Mouse (Mus musculus) ES-Bruce4 (cell line): ENCODE results near the gene Ttc23l. TPM values are rescaled to one million over a fixed set of nuclear protein-coding genes. Genes with fewer than 3 reads are reported as not detected.
A peak's percentile ranks its signal among the peaks of the same experiment; 100 is the strongest.

ENCODE experiments used
- H3K27ac ChIP-seq: 2 replicates; pipeline ENCODE4 v1.5.1; 2012; ENCODE audit warnings: low read length, inconsistent platforms; ENCODE audit not compliant: insufficient read depth
- H3K27me3 ChIP-seq: 2 replicates; pipeline ENCODE4 v1.6.1; 2012; ENCODE audit warnings: mild to moderate bottlenecking, low read length, inconsistent platforms; ENCODE audit not compliant: control insufficient read depth, poor library complexity, insufficient read depth, severe bottlenecking
- H3K36me3 ChIP-seq: 2 replicates; pipeline ENCODE4 v1.6.1; 2012; ENCODE audit warnings: inconsistent platforms, mild to moderate bottlenecking, low read length, moderate library complexity; ENCODE audit not compliant: control insufficient read depth, poor library complexity, insufficient read depth, severe bottlenecking
- H3K4me1 ChIP-seq: one replicate; pipeline ENCODE4 v1.8.1; 2011; ENCODE audit warnings: low read length; ENCODE audit not compliant: control insufficient read depth, insufficient read depth
- H3K4me3 ChIP-seq: 2 replicates; pipeline ENCODE4 v1.5.1; 2011; ENCODE audit warnings: low read depth, mild to moderate bottlenecking, low read length
- H3K9ac ChIP-seq: 2 replicates; pipeline ENCODE4 v1.6.1; 2012; ENCODE audit warnings: low read depth, mild to moderate bottlenecking, inconsistent platforms; ENCODE audit not compliant: poor library complexity, severe bottlenecking
- H3K9me3 ChIP-seq: replicated peaks from 2 replicates; pipeline ENCODE4 v1.6.1; 2012; ENCODE audit warnings: mild to moderate bottlenecking, low read length, inconsistent platforms; ENCODE audit not compliant: control insufficient read depth, poor library complexity, insufficient read depth, severe bottlenecking
- CTCF ChIP-seq: IDR thresholded peaks from one replicate; pipeline ENCODE4 v1.8.1; 2011; ENCODE audit warnings: low read depth, low read length
- EP300 ChIP-seq: IDR thresholded peaks from 2 replicates; pipeline ENCODE4 v1.6.1; 2011; ENCODE audit warnings: low read depth, low read length; ENCODE audit not compliant: insufficient read depth
- POLR2A ChIP-seq: IDR thresholded peaks from one replicate; pipeline ENCODE4 v1.8.1; 2011; ENCODE audit warnings: low read length; ENCODE audit not compliant: insufficient read depth
- polyA plus RNA-seq: library from polyadenylated mRNA; stranded (reverse); fragments of >200 nt; gene quantifications from 2 replicates; pipeline ENCODE4 v1.2.4, GENCODE M21; 2011; ENCODE audit warnings: low read depth; ENCODE audit not compliant: missing spikeins, insufficient read depth, insufficient read length

Gene Ttc23l
- polyA plus RNA-seq, 1 experiment: not detected

DNA sequence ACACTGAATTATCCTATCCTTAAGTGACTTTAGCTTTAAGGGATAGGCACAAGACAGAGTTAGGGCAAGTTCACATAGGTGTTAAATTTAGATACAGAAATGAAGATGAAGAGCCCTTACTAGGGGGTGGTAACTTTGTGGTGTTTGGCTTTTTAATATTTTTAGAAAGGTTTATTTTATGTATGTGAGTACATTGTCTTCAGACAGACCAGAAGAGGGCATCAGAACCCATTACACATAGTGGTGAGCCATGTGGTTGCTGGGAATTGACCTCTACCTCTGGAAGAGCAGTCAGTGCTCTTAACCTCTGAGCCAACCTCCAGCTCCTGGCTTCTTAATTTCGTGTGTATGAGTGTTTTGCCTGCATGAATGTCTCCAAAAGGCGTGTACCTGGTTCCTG, 71.2 kb downstream of the Ttc23l start:
- no peaks in the 10 kb centered on the region for H3K27me3 ChIP-seq
- peak overlapping the region; percentile 58; the same call in 1 of the 2 replicates for H3K27ac ChIP-seq
- H3K9ac ChIP-seq: peak overlapping the region; percentile 90
- TF ChIP-seq POLR2A (no peak), CTCF (no peak), EP300 (no peak)
- H3K36me3 ChIP-seq: peaks cover 39% of the 10 kb centered on the region
- H3K4me1 ChIP-seq: no peaks in the 10 kb centered on the region
- no peaks in the 10 kb centered on the region for H3K9me3 ChIP-seq
- H3K4me3 ChIP-seq: peak overlapping the region; percentile 73

DNA sequence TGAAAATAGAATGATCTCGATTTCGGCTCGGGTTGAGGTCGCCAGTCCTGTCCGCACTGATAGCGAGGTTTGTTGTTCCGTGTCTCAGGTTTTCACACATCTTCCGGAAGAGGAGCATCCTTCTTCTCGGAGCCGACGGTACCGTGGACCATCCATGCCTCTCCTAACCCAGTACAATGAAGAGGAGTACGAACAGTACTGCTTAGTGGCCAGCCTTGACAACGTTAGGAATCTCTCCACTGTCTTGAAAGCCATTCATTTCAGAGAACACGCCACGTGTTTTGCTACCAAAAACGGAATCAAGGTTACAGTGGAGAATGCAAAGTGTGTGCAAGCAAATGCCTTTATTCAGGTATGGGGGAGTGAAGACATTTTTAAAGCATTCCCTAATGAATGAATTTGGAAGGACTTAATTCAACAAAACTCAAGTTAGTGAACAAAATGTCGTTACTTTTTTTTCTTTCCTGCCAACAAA, 72.1 kb downstream of the Ttc23l start:
- peak overlapping the region; percentile 87 for H3K4me3 ChIP-seq
- H3K27ac ChIP-seq: peak overlapping the region; percentile 16; the same call in 1 of the 2 replicates
- no peaks in the 10 kb centered on the region for H3K4me1 ChIP-seq
- TF ChIP-seq CTCF (no peak), EP300 (no peak), POLR2A (no peak)
- H3K9me3 ChIP-seq: no peaks in the 10 kb centered on the region
- no peaks in the 10 kb centered on the region for H3K27me3 ChIP-seq
- peak overlapping the region; percentile 90 for H3K9ac ChIP-seq
- peaks cover 42% of the 10 kb centered on the region for H3K36me3 ChIP-seq

DNA sequence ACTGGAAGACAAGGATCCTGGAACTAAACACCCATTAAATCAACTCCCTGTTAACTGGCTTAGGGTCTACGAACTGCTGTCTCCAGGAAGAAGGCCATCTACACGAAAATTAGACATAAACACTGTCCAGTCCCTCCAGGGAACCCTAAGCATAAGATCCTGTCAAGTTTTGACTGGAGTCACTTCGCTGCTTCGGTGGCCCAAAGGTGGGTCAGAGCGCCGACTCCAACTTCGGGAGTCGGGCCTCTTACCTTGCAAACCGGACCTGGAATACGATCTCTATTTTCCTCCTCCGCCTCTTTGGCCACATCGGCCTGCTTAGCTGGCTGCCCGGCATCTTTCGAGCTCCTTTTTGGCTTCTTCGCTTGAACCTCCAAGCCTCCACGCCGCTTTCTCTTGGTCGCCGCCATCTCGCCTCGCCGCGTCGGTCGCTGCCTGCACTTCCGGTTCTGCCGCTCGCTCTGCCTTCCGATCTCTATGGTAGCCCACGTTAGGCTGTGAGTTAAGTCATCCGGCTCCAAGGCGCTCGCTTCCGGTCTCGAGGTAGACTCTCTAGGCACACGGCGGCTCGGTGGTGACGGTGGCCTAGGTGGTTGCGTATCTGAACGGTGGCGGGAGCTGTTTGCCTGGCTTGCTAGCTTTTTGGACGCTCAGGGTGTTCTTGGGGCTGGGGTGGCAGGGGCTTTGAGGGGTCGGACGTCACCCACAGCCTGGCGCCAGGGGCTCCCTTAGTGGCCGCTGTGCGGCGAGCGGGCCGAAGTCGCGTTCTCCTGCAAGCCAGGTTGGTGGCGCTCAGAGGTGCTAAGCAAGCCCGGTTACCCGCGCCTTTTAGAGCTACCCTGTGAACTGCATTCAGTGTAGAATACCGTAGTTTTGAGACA, 72.7 kb downstream of the Ttc23l start, which contains the start of the genes Brix1 and Rad1:
Gene Brix1, minus strand, starts transcription at position 464 of the 881 bp plus-strand sequence.
Gene Rad1, plus strand, starts transcription at position 535 of the 881 bp plus-strand sequence.
- TF ChIP-seq EP300: 0 out of 2 replicates have a peak, but pooled peaks have one; percentile 37
- TF ChIP-seq CTCF: no peak
- peak; percentile 50 for TF ChIP-seq POLR2A
- Histone ChIP-seq H3K9ac (peak within 1 kb of the TSS; percentile 90), H3K36me3 (peaks cover 42% of the 10 kb centered on the region), H3K27ac (peak within 1 kb of the TSS; percentile 16; the same call in 1 of the 2 replicates), H3K4me3 (peak within 1 kb of the TSS; percentile 87), H3K9me3 (no peaks in the 10 kb centered on the region), H3K27me3 (no peaks in the 10 kb centered on the region), H3K4me1 (no peaks in the 10 kb centered on the region)

DNA sequence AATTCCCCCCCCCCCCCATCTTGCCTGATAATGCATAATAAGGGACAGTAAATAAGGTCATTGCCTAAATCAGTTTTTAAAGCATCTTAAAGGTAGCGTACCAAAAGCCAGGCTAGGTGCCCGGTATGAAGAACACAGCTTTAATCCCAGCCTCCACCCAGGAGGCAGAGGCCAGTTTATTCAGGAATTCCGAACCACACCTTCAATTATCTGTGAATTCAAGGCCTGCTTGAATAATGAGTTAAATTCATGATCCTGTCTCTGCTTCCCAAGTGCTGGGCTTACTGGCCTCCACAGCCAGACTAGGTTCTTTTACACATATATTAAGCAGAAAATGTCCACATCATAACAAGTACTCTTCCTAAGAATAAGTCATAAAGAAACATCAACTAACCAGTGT, 87.5 kb downstream of the Ttc23l start:
- TF ChIP-seq POLR2A (no peak), CTCF (no peak), EP300 (no peak)
- H3K9me3 ChIP-seq: no peaks in the 10 kb centered on the region
- H3K36me3 ChIP-seq: peaks cover 13% of the 10 kb centered on the region
- no peaks in the 10 kb centered on the region for H3K27me3 ChIP-seq
- peak overlapping the region; percentile 96 for H3K27ac ChIP-seq
- peak overlapping the region; percentile 8; the same call in 1 of the 2 replicates for H3K9ac ChIP-seq
- H3K4me1 ChIP-seq: peaks cover 2% of the 10 kb centered on the region
- peak overlapping the region; percentile 59 for H3K4me3 ChIP-seq

DNA sequence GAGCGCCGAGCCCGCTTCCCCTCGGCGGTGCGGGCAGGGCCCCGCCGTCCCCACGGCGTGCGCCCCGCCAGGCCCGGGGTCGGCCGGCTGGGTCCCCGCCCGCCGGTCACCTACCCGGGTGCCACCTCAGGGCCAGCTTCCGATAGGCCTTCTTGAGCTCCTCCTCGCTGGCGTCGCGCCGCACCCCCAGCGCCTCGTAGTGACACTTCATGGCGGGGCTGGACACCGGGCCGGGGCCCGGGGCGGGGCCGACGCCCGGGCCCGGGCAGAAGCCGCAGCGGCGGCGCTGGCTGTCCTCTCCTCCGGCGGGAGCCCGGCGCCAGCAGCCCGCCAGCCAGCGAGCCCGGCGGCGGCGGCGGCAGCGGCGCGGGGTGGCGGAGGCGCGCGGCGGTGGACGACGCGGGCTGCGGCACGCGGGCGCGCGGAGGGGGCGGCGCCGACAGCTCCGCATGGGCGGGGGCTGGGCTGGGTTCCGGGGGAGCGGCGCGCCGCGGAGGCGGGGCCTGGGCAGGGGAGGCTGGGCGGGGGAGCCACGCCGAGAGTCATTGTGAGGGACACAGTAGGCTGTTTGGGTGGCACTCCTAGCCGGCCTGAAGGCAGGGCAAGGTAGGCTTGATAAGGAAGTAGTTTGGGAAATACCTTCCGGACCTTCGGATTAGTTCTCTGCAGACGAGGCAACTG, 88.2 kb downstream of the Ttc23l start, which contains the start of gene Dnajc21:
Gene Dnajc21, minus strand, starts transcription at position 366 of the 681 bp plus-strand sequence.
- TF ChIP-seq CTCF: no peak
- peak; percentile 43; the same call in 1 of the 2 replicates for TF ChIP-seq EP300
- TF ChIP-seq POLR2A: peak; percentile 30
- Histone ChIP-seq H3K4me3 (peak within 1 kb of the TSS; percentile 81), H3K9me3 (no peaks in the 10 kb centered on the region), H3K9ac (peak within 1 kb of the TSS; percentile 99), H3K4me1 (peaks cover 2% of the 10 kb centered on the region), H3K27ac (peak within 1 kb of the TSS; percentile 96), H3K36me3 (peaks cover 8% of the 10 kb centered on the region), H3K27me3 (no peaks in the 10 kb centered on the region)
